Mouse (Mus musculus) T-helper 2 cell (primary cell): ENCODE results near the gene Gosr2.

ENCODE experiments used
- in situ Hi-C: fragments of 300-600 bp; cut with MboI, MseI; formaldehyde crosslinking; loops from one replicate; pipeline ENCODE4 v1.15.1; 2025; ENCODE audit warnings: high pct_unique_total_duplicates

The Gosr2 gene

DNA sequence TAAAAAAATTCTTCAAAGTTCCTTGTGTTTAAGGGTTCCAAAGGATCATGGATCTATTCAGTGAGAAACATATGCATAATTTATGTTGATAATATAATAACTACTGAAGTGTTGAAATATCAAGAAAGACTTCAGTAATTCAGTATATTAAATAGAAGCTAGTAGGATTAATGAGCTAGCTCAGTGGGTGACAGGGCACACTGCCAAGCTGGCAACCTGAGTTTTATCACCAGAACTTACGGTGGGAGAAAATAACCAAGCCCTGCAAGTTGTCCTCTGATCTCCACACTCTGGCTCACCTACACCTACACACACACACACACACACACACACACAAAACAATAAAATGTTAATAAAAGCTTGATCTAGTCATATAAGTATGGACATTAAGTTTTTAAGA is 4.5 kb downstream of the Gosr2 start:
- in situ Hi-C loops = loop anchor here (25.0 kb wide), 1 partner anchor 331 kb away; the partner anchor contains the start of gene Arhgap27

DNA sequence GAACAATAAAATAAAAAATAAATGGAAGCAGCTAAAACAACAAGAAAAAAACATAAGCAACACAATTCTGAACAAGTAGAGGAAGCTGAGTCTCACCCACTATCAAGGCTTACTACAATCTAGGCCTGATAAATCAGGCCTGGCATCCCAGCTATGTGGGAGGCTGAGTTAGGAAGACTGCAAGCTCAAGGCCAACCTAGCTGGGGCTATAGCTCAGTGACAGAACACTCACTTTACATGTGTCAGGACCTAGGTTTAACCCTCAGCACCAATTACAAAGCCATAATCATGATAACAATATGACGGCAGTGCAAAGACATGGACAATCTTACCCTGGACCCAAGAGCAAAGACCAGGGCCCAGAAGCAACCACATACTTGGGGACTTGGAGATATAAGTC is 6.7 kb downstream of the Gosr2 start:
- in situ Hi-C loops = loop anchor here (25.0 kb wide), 1 partner anchor 329 kb away; the partner anchor contains the start of gene Arhgap27

DNA sequence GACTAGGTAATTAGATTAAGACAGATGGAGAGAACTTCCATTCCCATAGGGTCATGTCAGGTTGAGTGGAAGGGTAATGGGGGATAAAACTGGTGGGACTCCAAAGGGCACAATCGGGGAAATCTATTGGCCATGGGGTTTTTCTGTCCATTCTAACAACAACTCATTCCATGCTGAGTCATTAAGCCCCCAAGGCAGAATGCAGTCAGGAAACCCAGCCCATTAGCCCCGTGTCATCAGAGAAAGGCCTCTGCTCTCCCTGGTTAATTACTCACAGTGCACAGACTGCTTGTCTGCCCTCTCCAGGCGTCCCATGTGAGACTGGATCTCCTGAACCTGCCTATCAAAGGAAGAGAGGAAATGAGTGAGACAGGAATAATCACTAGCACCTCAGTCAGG is 8.7 kb downstream of the Gosr2 start:
- in situ Hi-C loops = loop anchor here (25.0 kb wide), 1 partner anchor 327 kb away; the partner anchor contains the start of gene Arhgap27

DNA sequence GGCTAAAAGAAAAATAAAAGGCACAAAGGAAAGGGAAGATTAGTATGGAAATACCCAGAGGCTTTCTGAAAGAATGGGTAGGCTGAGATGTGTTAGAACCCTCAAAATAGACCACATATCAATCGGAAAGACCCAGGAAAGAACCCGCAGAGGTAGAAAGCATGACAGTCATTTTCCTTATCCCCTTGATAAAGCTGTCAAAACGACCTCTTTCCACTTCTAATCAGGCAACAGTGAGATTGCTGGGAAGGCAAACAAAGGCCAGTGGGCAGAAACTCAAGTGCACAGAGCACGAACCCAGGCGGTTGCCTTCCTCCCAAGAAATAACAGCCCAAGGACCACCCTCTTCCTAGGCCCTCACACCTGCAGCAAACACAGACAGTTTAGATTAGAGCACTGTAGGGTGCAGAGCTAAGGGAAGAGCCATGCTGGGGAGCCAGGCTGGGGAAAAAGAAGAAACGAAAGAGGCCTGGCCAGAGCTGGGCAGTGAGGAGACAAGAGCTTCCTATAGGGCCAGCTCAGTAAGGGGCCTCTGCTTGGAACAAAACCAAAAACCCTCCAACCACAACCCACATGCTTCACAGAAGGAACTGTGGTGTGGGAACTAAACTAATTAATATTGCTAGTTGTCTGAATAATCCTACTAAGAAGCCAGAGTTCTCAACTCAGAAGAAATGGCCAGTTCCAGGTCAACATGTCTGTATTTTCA is 9.3 kb downstream of the Gosr2 start:
- in situ Hi-C loops = loop anchor here (25.0 kb wide), 1 partner anchor 326 kb away; the partner anchor contains the start of gene Arhgap27

DNA sequence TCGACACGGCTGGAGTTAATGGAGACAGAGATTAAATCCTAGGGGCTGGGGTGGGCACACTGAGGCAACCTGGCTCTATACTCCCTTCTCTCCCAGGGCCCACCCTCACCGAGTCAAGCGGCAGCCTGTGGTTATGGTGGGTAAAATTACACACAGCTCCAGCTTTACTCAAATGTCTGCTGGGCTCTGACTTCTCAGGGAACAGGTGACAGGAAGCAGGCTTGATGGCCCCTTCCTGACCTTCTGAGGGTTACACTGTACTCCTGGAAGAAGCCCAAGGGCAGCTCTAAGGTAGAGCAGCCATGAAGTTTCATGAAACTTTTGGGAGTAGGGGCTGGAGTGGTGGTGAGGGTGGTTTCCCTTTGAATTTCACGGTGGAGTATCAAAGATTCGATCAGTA is 11.0 kb downstream of the Gosr2 start:
- in situ Hi-C loops = loop anchor here (25.0 kb wide), 1 partner anchor 324 kb away; the partner anchor contains the start of gene Arhgap27

DNA sequence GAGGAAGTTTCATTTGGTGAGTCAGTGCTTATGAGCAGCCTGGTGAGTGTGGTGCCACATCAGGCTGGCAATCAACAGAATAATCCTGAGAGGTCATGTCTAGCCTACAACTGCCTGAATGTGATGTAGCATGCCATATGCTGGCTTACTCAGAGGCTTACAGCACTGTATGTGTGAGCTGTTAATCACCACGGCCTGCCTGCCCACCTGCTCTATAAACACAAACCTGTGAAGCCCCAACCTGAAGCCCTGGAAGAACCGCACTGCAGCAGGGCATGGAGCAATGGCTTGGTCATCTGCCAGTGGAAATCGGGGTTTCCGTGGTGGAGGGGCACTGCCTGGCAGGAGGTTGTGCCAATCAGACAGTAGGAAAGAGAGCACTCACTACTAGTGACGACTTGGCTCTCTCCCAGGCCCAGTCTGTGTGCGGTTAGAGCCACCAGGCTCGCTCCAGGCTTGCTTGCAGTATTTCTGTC is 12.4 kb downstream of the Gosr2 start:
- in situ Hi-C loops = loop anchor here (25.0 kb wide), 1 partner anchor 323 kb away; the partner anchor contains the start of gene Arhgap27

DNA sequence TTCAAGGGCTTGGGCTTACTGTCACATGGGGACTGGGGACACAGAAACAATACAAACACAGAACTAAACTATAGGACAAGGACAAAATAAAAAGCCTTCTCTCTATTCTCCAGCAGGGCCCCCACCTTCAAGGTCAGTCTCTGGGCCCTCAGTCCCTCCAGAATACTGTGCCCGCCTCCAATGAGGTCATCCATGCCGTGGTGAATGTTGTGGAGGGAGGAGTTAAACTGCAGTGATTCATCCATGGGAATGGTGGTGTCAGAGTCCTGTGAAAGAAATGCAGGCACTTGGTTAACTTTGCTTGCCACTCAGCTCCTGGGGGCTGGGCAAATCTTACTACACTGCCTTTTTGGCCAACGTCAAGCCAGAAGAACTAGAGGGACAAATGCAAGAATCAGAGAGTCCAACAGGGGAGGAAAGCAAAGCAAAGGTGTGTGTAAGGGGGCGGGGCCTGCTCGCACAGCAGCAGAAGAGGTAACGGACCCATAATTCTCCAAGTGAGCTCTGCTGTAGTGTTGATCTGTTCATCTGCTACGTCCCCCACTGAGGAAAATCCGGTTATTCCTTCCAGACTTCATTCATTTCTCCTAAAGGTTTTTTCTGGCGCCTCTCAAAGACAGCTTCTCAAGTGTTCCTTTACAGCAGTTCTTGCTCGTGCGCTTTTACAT is 13.9 kb downstream of the Gosr2 start:
- in situ Hi-C loops = loop anchor here (25.0 kb wide), 1 partner anchor 322 kb away; the partner anchor contains the start of gene Arhgap27

DNA sequence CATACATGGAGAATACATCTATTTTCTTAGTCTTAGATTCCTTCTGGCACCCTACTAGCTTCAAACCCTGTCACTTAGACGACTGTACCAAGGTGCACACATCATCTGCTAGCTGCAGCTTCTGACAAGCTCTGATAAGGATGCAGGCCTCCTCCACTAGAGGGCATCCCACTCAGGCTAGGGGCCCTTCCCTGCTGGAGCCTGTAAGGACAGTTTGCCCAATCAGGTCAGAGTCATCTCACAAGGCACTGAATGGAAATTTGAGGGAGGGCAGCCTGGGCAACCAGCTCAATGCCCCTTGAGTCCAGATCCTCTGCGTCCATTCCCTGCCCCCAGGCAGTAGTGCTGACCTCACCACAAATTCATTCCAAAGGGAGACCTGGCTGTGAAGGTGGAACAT is 20.7 kb downstream of the Gosr2 start:
- in situ Hi-C loops = loop anchor here (25.0 kb wide), 1 partner anchor 315 kb away; the partner anchor contains the start of gene Arhgap27

DNA sequence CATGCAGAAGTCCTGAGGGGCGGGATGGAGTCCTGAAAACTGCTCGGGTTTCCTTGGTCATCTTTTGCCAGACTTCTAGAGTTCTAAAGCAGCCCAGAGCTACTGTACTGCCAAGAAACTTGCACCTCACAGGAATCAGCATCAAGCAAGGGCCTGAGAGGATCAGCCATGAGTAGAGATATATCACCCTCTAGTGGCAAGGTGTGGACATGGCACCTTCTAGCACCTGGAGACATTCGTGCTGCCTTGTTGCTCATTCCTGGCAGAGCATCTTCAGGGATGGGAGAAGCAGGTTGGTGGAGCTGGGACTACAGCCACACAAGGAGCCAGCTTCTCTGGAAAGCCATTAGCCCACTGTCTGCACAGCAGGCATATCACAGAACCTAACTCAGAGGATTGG is 22.1 kb downstream of the Gosr2 start:
- in situ Hi-C loops = loop anchor here (25.0 kb wide), 1 partner anchor 313 kb away; the partner anchor contains the start of gene Arhgap27

DNA sequence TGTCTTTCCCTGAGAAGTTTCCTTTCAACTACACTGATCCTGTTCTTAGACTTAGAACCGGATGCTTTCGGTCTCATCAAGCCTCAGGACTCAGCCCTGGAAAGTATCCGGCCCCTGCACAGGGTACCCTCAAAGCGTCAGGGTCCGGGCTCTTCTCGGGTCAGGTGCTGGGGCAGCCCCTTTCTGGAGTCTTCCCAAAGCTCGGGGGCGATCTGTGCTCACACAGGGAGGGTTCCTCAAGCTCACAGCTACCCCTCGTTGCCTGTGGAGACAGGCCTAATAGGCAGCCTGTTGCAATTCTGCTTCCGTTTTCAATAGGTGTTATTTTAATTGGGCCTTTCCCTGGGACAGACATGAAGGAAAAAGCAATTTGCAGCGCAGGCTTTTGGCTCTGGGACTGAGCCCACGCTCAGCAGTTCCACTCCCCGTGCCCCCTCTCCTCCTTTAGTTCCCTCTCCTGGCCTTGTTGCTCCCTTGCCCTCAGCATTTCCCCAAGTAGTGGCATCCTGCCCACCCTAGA is 30.7 kb downstream of the Gosr2 start:
- in situ Hi-C loops = no loop called here

DNA sequence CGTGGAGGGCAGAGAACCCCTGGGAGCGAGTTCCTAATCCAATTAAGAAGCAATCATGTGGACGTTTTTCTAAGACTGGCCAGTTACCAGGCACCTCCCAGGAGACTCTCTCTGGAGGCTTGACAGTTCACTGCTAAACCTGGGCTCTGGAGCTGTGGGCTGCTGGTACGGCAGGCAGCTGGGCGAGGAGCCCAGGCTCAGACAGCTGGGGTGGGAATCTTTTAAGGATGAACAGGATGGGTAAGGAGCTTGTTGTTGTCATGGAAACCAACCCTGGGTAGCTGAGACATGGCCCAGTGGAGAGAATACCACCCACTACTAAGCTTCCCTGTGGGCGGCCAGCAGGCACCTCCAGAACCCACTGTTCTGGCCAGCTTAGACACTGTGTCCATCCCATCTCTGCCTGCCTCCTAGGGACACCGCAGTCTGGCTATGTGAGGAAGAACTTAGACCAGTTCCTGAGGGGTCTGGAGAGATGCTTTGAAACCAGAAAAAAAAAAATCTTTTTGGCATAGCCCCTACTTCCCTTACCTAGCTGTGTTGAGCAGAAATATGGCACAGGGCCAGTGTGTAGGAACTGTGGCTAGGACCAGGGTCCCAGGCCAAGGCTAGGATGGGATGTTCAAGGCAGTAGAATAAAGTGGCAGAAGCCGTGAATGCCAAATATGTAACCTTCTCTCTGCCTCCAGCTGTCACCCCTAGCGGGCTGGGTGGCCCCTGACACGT is 31.4 kb downstream of the Gosr2 start:
- in situ Hi-C loops = no loop called here

DNA sequence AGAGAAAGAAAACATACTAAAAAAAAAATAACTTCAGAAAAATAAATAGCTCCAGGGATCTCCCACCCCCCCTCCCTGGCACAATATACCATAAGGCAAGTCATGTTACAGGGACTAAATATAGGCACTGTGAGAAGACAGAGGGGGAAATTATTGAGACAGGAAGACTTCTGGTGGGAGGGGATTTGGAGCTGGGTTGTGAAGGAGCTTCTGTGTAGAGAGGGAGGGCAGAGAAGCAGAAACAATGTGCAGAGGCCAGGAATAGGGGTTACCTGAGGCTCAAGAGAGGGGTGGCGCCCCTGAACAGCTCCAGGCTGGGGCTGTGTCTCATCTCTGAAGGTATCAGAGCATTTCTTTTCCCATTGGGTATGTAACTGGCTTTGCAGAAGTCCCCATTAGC is 32.0 kb downstream of the Gosr2 start:
- in situ Hi-C loops = no loop called here

DNA sequence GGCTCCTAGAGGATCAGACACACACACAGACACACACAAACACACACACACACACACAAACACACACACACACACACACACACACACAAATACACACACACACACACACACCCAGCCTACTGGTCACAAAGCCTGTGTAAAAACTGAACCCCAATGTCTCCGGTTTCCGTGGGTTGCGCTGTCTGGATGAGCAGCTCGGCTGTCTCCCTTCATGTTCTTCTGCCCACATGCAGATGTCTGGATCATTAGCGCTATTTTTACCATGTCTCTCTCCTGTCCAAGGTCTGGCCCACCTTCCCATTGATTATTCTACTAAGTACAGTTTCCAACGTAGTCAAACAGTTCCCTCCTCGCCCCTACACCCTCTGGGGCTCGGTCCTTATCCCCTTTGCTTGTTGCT is 34.6 kb downstream of the Gosr2 start:
- in situ Hi-C loops = no loop called here

DNA sequence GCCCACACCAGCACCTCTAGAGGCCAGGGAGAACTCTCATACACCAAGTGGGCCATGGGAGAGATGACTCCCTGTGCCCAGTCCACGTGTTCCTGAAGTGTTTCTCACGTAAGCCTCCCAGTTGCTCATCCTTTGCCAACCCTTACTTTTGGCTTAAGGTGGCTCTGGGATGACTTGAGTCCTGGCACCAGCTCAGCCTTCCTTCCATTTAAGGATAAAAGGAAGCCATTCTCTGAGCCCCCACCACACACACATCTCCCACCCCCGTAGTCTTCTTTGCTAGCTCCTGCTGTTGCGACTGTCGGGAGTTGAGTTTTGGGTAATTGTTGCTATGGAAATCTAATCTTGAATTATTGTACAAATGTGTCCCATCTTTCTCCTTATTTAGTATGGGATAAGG is 35.2 kb downstream of the Gosr2 start:
- in situ Hi-C loops = no loop called here

DNA sequence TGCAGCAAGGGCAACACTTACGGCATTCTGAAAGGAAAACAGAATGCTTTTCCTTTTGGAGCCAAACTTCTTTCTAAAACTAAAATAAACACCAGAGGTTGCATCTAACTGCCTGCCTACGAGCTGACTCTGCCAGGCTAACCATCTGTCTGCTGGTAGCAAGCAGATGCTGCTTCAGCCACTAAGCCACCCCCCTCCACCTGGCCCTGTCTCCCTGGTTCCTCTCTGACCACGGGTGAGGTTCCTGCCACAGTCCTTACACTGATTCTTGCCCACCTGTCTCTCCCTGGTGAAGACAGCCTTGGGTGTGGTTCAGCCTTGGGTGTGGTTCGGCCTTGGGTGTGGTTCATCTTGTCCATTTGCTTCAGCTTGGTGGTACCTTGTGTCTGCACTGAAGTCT is 35.8 kb downstream of the Gosr2 start:
- in situ Hi-C loops = no loop called here

DNA sequence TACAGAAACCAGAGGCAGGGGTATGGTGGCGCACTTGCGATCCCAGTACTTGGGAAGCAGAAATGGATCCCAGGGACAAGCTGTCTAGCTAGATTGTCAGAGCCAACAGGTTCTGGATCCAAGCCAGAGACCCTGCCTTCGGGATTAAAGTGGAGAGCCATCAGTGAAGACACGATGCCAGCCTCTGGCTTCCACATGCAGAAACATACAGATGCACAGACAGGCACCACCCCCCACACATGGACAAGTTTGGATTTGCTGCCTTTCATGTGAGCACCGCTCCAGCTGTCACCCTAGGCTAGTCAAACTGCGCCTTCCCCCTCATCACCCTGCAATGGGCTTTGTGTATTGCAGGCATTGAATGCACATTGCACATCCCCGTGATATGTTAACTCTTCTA is 39.5 kb downstream of the Gosr2 start:
- in situ Hi-C loops = no loop called here

DNA sequence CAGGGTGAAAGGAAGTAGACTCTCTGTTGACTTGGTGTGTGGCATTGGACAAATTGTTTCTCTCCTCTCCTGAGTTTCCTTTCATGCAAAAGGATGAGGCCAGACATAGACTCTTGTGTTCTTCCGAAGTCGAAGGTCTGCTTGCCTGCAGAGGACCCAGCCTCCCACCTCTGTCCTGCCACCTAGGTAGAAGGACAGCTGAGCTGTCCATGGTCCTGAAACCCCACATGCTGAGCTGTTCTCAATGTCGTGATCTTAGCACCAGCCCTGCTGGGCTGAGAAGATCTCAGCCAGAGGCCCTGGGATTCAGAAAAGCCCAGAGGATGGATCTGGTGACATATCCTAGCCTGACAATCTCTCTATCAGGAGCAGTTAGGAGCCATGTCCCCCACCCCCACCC is 41.2 kb downstream of the Gosr2 start:
- in situ Hi-C loops = no loop called here

DNA sequence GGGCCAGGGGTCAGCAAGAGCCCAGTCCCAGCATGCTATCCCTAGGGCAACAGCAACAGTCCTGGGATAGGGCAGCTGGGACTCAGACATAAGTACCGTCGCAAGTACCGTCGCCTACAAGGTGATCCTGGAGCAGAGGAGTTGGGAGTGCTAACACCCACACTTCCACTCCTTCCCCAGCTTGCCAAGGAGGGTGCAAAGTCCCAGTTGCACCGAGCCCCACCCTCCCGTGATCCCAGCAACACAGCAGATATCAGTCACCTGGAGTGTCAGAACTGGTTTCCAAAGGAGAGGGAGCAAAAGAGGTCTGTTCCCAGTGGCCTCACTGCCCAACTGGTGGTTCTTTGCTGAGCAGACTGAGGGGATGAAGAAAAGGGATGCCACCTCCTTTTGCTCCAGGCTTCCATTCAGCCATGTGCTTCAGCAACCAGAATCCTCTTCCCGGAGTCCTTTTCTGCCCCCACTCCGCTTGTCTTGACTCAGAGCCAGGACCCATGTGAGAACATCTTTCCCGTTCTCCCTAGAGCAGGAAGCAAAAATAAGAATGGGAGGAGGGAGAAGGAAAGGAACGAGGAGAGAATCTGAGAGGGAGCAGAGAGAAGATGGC is 44.2 kb downstream of the Gosr2 start:
- in situ Hi-C loops = no loop called here

DNA sequence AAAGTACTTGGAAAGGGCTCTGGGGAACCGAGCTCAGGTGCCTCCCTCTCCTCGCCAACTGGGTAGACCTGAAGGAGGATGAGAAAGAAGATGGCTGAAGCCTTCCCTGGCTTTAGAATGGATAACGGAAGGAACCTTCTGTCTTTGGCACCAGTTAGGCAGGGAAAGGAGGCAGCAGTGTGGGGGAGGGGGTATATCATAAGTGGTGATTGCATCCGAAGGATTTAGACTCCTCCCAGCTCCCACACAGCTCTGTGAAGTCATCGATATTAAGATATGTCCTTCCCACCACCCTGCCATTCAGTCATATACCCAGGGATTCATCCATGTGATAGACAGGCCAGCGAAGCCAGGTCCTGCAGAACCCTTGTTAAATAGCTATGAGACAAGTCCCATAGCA is 46.3 kb downstream of the Gosr2 start:
- in situ Hi-C loops = no loop called here

DNA sequence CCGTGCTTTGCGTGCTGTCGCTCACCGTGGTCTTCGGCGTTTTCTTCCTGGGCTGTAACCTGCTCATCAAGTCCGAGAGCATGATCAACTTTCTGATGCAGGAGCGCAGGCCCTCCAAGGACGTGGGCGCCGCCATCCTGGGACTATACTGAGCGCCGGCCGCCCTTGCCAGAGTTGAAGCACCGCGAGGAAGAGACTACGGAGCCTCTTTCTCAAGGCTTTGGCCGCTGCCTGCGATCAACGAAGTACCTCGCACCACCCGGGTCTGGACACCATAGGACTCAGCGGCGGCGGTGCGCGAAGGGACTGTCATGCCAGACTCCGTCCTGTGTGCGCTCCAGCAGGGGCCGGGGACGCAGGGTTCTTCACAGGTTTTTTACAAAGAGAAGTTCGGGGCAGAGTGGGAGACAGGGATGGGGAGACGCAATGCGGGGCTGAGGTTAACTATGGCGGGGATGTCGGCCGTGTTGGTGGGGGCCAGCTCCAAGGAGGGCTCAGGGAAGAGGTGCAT is 47.7 kb downstream of the Gosr2 start:
- in situ Hi-C loops = no loop called here
